Mouse (Mus musculus): Measurements from ENCODE around the gene Ift122. TPM values are rescaled to one million over a fixed set of nuclear protein-coding genes. Genes with fewer than 3 reads are reported as not detected.

Gene Ift122
- polyA plus RNA-seq, 1 experiment from 2014 or later = 26.8 TPM

DNA sequence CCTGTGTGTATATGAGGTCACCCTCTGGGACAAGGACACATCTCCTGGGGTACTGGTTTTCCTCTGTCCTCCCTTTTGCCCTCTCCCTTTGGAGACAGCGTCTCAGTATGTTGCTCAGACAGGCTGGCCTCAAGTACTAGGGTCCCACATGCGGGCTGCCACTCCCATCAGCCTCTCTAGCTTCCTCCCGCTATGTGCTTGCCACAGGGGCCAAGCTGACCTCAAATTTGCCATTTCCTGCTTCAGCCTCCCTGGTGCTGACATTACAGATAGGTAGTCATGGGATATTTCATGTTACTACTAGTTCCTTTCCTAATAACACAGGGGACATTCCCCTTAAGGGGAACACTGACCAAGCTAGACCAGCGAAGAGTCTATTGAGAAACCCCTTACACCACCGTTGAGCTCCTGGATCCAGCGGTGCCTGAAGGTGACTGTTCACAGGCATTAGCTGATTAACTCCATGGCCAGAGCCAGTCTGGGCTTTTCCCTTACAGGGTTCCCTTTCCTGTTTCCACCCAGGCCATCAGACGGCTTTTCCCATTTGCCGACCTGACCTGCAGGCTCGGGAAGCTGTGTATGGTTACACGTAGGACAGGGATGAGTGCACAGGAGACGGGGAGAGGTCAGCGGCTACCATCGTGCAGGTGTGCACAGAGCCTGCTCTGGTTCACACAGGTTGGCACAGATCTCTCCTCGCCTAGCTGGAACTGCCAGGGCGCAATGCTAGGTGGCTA, 120.0 kb downstream of the Ift122 start:
- 90% methylated on average over 15 of the region's 15 CpGs for WGBS
- Histone ChIP-seq H3K4me3 (no peak overlapping the region), H3K27me3 (ENCODE audit: low read depth, poor library complexity, severe bottlenecking) (no peaks in the 10 kb centered on the region), H3K4me1 (peaks cover 24% of the 10 kb centered on the region), H3K36me3 (no peaks in the 10 kb centered on the region), H3K9me3 (replicated peaks) (no peaks in the 10 kb centered on the region), H3K27ac (replicated peaks) (0 out of 2 replicates have a peak overlapping the region, but pooled peaks have one; percentile 17)
- no peak for DNase-seq (ENCODE audit: low spot score)

DNA sequence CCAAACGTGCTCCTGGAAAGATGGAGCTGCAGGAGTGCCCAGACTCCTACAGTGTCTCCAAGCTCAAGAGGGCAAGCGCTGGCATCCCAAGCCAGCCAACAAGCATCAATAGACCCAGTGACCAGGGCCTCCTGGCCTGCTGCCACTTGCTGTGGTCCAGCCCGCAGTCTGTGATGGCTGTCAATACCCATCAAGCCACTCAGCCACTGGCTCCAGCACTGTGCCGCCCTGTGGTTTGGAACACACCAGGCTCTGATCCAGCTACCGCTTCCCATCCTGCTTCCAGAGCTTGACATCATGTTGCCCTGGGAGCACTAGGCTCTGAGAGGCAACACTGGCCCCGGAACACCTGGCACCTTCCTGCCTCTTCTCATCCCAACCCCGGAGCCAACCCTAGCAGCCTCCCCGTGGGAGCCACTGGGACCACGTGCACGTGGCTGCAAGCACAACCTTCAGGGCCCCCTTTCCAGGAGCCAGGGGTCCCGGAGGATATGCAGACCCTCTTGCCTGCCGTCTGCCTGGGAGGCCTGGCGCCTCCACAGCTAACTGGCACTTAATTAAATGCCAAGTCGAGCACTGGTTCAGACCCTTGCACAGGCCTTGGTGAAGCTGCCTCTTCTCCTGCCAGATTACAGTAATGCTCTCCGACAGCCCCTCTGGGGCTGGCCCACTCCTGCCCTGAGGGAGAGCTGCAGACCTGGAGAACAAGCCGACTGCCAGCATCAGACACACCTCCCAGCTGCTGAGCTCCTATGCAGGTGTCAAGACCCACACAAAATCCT, 120.8 kb downstream of the Ift122 start:
- WGBS = 88% methylated on average over 16 of the region's 16 CpGs
- Histone ChIP-seq H3K4me1 (peaks cover 16% of the 10 kb centered on the region), H3K27ac (replicated peaks) (peak overlapping the region; percentile 17; the same call in 1 of the 2 replicates), H3K4me3 (no peak overlapping the region), H3K9me3 (replicated peaks) (no peaks in the 10 kb centered on the region), H3K27me3 (ENCODE audit: low read depth, poor library complexity, severe bottlenecking) (no peaks in the 10 kb centered on the region), H3K36me3 (no peaks in the 10 kb centered on the region)
- DNase-seq (ENCODE audit: low spot score) = no peak

DNA sequence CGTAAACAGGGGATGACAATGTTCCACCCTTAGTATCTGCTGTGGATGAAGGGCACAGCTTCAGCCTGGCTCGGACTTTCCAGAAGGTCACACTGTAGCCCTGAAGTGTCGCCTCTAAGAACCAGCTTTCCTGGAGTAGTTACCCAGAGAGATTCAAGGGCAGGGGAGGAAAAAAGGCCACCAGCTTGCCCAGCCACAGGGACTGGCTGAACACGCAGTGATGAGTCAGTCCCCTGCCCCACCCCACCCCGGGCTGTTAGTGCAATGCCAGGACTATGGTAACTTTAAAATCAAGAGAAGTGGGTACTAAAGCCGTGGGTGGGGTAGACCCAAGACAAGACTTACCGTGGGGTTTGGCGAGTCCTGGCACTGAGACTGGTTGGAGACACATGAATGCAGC, 122.3 kb downstream of the Ift122 start:
- Histone ChIP-seq H3K36me3 (no peaks in the 10 kb centered on the region), H3K27ac (replicated peaks) (no peak overlapping the region), H3K4me3 (no peak overlapping the region), H3K9me3 (replicated peaks) (no peaks in the 10 kb centered on the region), H3K27me3 (ENCODE audit: low read depth, poor library complexity, severe bottlenecking) (no peaks in the 10 kb centered on the region), H3K4me1 (peaks cover 24% of the 10 kb centered on the region)
- WGBS = 91% methylated on average over 8 of the region's 8 CpGs
- no peak for DNase-seq (ENCODE audit: low spot score)

Other genes with a start within 250 kb of the Ift122 start
- 114 and 123 TPM in 2 replicates for gene Raf1, start 176.8 kb upstream of the Ift122 start, polyA plus RNA-seq (2016; fragmentation: Nextera tagmentation; extraction: Ambion mirVana)
- gene Tmem40, start 91.1 kb upstream of the Ift122 start, polyA plus RNA-seq (2016; fragmentation: Nextera tagmentation; extraction: Ambion mirVana) = 1.6 and 1.9 TPM in 2 replicates
- 56.3 and 57.3 TPM in 2 replicates for gene Cand2, start 78.9 kb upstream of the Ift122 start, polyA plus RNA-seq (2016; fragmentation: Nextera tagmentation; extraction: Ambion mirVana)
- 1,558 and 1,869 TPM in 2 replicates for gene Rpl32, start 44.7 kb upstream of the Ift122 start, polyA plus RNA-seq (2016; fragmentation: Nextera tagmentation; extraction: Ambion mirVana)
- gene Efcab12, start 15.1 kb upstream of the Ift122 start, polyA plus RNA-seq (2016; fragmentation: Nextera tagmentation; extraction: Ambion mirVana) = 1.7 and 2.2 TPM in 2 replicates
- 29.6 and 32.3 TPM in 2 replicates for gene Mbd4, start 99 bp upstream of the Ift122 start, polyA plus RNA-seq (2016; fragmentation: Nextera tagmentation; extraction: Ambion mirVana)
- gene Rho, start 78.3 kb downstream of the Ift122 start, polyA plus RNA-seq (2016; fragmentation: Nextera tagmentation; extraction: Ambion mirVana) = 0.17 and 0.20 TPM in 2 replicates
- not detected in 2 replicates for gene H1foo, start 91.5 kb downstream of the Ift122 start, polyA plus RNA-seq (2016; fragmentation: Nextera tagmentation; extraction: Ambion mirVana)
- gene Plxnd1, start 141.5 kb downstream of the Ift122 start, polyA plus RNA-seq (2016; fragmentation: Nextera tagmentation; extraction: Ambion mirVana) = 18.1 and 18.9 TPM in 2 replicates

All from midbrain, embryonic 10.5 days (tissue).